Mouse (Mus musculus) MEL (cell line): Measurements from ENCODE around the gene 4930512M02Rik. TPM values are rescaled to one million over a fixed set of nuclear protein-coding genes. Genes with fewer than 3 reads are reported as not detected.

Experiments used
- DNase-seq: peaks from one replicate; pipeline ENCODE4 v3.0.0; 2011; ENCODE audit warnings: low read depth, low spot score
- H3K27ac ChIP-seq: 2 replicates; pipeline ENCODE4 v1.5.1; 2012; ENCODE audit warnings: low read depth, mild to moderate bottlenecking, control low read depth, low read length, moderate library complexity; ENCODE audit not compliant: control insufficient read depth
- H3K27me3 ChIP-seq, 2 experiments: fragments of 150-350 bp in 1 of 2; sonication (generic) in 1 of 2; 2 replicates each; pipeline ENCODE4 v1.6.1; 2012; ENCODE audit warnings: low read length in 2 of 2, mild to moderate bottlenecking in 2 of 2, improper control_type of control experiment in 1 of 2, moderate library complexity in 1 of 2; ENCODE audit not compliant: insufficient read depth in 2 of 2, control insufficient read depth in 1 of 2
- H3K36me3 ChIP-seq, 2 experiments: 2 replicates each; pipeline ENCODE4 v1.6.1; 2012 to 2014; ENCODE audit warnings: low read length in 2 of 2, improper control_type of control experiment in 1 of 2, inconsistent platforms in 1 of 2, mild to moderate bottlenecking in 1 of 2; ENCODE audit not compliant: insufficient read depth in 2 of 2, control insufficient read depth in 1 of 2
- H3K4me1 ChIP-seq, 2 experiments: fragments of 150-350 bp in 1 of 2; sonication (generic) in 1 of 2; 2 replicates each; pipeline ENCODE4 v1.6.1; 2012; ENCODE audit warnings: low read length in 2 of 2, improper control_type of control experiment in 1 of 2, mild to moderate bottlenecking in 1 of 2; ENCODE audit not compliant: insufficient read depth in 2 of 2, control insufficient read depth in 1 of 2
- H3K4me3 ChIP-seq, 2 experiments: fragments of 150-350 bp in 1 of 2; sonication (generic) in 1 of 2; 2 replicates each; pipeline ENCODE4 v1.5.1; 2012; ENCODE audit warnings: low read depth in 2 of 2, low read length in 2 of 2, mild to moderate bottlenecking in 2 of 2, moderate library complexity in 2 of 2, control low read depth in 1 of 2, improper control_type of control experiment in 1 of 2; ENCODE audit not compliant: control insufficient read depth in 1 of 2, insufficient read depth in 1 of 2
- H3K79me2 ChIP-seq: 2 replicates; pipeline ENCODE4 v1.6.1; 2012; ENCODE audit warnings: mild to moderate bottlenecking, low read length, moderate library complexity; ENCODE audit not compliant: control insufficient read depth, poor library complexity, insufficient read depth
- H3K9ac ChIP-seq: 2 replicates; pipeline ENCODE4 v1.6.1; 2012; ENCODE audit warnings: low read depth, mild to moderate bottlenecking, control low read depth, low read length, moderate library complexity; ENCODE audit not compliant: control insufficient read depth, poor library complexity, severe bottlenecking
- H3K9me3 ChIP-seq: fragments of 150-350 bp; sonication (generic); replicated peaks from 2 replicates; pipeline ENCODE4 v1.6.1; 2012; ENCODE audit warnings: mild to moderate bottlenecking, low read length, improper control_type of control experiment, moderate library complexity; ENCODE audit not compliant: insufficient read depth
- BHLHE40 ChIP-seq: IDR thresholded peaks from 2 replicates; pipeline ENCODE4 v1.6.1; 2012; ENCODE audit warnings: low read depth, mild to moderate bottlenecking, inconsistent platforms, low read length, improper control_type of control experiment, borderline replicate concordance
- CHD1 ChIP-seq: IDR thresholded peaks from 2 replicates; pipeline ENCODE4 v1.6.1; 2012; ENCODE audit warnings: low read depth, mild to moderate bottlenecking, inconsistent platforms, low read length, improper control_type of control experiment
- CHD2 ChIP-seq: IDR thresholded peaks from 2 replicates; pipeline ENCODE4 v1.6.1; 2011; ENCODE audit warnings: low read length, improper control_type of control experiment
- CTCF ChIP-seq, 3 experiments: IDR thresholded peaks in 2 of 3; conservative IDR thresholded peaks in 1 of 3; 2 replicates each; pipeline ENCODE4 v1.5.1; 2011 to 2012; ENCODE audit warnings: low read length in 3 of 3, low read depth in 2 of 3, mild to moderate bottlenecking in 2 of 3, improper control_type of control experiment in 1 of 3, inconsistent platforms in 1 of 3, mixed read lengths in 1 of 3, moderate library complexity in 1 of 3; ENCODE audit not compliant: control insufficient read depth in 1 of 3, insufficient read depth in 1 of 3, poor library complexity in 1 of 3, severe bottlenecking in 1 of 3
- EP300 ChIP-seq, 2 experiments: IDR thresholded peaks; 2 replicates each; pipeline ENCODE4 v1.6.1; 2011; ENCODE audit warnings: improper control_type of control experiment in 2 of 2, low read length in 2 of 2, low read depth in 1 of 2, mild to moderate bottlenecking in 1 of 2
- ETS1 ChIP-seq: IDR thresholded peaks from 2 replicates; pipeline ENCODE4 v1.6.1; 2012; ENCODE audit warnings: low read depth, mild to moderate bottlenecking, inconsistent platforms, low read length, improper control_type of control experiment, moderate library complexity
- GABPA ChIP-seq: IDR thresholded peaks from 2 replicates; pipeline ENCODE4 v1.6.1; 2012; ENCODE audit warnings: low read depth, mild to moderate bottlenecking, inconsistent platforms, low read length, improper control_type of control experiment, moderate library complexity
- GATA1 ChIP-seq: IDR thresholded peaks from 2 replicates; pipeline ENCODE4 v1.6.1; 2011; ENCODE audit warnings: low read depth, low read length, improper control_type of control experiment
- HCFC1 ChIP-seq: IDR thresholded peaks from 2 replicates; pipeline ENCODE4 v1.6.1; 2012; ENCODE audit warnings: low read depth, mild to moderate bottlenecking, inconsistent platforms, low read length, improper control_type of control experiment, moderate library complexity
- JUND ChIP-seq: IDR thresholded peaks from 2 replicates; pipeline ENCODE4 v1.6.1; 2011; ENCODE audit warnings: low read depth, mild to moderate bottlenecking, improper control_type of control experiment, low read length
- MAFK ChIP-seq: IDR thresholded peaks from 2 replicates; pipeline ENCODE4 v1.6.1; 2011; ENCODE audit warnings: low read depth, mild to moderate bottlenecking, low read length, improper control_type of control experiment, borderline replicate concordance
- MAX ChIP-seq: IDR thresholded peaks from 2 replicates; pipeline ENCODE4 v1.6.1; 2011; ENCODE audit warnings: low read length, improper control_type of control experiment
- MXI1 ChIP-seq: IDR thresholded peaks from 2 replicates; pipeline ENCODE4 v1.6.1; 2011; ENCODE audit warnings: mild to moderate bottlenecking, low read depth, low read length, improper control_type of control experiment
- MYB ChIP-seq: IDR thresholded peaks from 2 replicates; pipeline ENCODE4 v1.6.1; 2011; ENCODE audit warnings: mild to moderate bottlenecking, low read depth, low read length, improper control_type of control experiment
- MYC ChIP-seq: IDR thresholded peaks from 2 replicates; pipeline ENCODE4 v1.6.1; 2011; ENCODE audit warnings: low read depth, mild to moderate bottlenecking, low read length, improper control_type of control experiment, moderate library complexity
- NELFE ChIP-seq: IDR thresholded peaks from 2 replicates; pipeline ENCODE4 v1.6.1; 2011; ENCODE audit warnings: low read depth, low read length, improper control_type of control experiment
- POLR2A ChIP-seq, 2 experiments: IDR thresholded peaks; 2 replicates each; pipeline ENCODE4 v1.6.1; 2011 to 2012; ENCODE audit warnings: low read length in 2 of 2, mild to moderate bottlenecking in 2 of 2, control low read depth in 1 of 2, improper control_type of control experiment in 1 of 2, low read depth in 1 of 2, moderate library complexity in 1 of 2; ENCODE audit not compliant: control insufficient read depth in 1 of 2, insufficient read depth in 1 of 2, poor library complexity in 1 of 2
- POLR2AphosphoS2 ChIP-seq: IDR thresholded peaks from 2 replicates; pipeline ENCODE4 v1.6.1; 2011; ENCODE audit warnings: low read length, improper control_type of control experiment
- POLR2AphosphoS5 ChIP-seq: IDR thresholded peaks from 2 replicates; pipeline ENCODE4 v1.6.1; 2012; ENCODE audit warnings: low read depth, borderline replicate concordance, mild to moderate bottlenecking, inconsistent platforms, low read length, moderate library complexity, mixed read lengths
- RAD21 ChIP-seq: IDR thresholded peaks from 2 replicates; pipeline ENCODE4 v1.6.1; 2011; ENCODE audit warnings: mild to moderate bottlenecking, low read depth, low read length, improper control_type of control experiment
- RCOR1 ChIP-seq: IDR thresholded peaks from 2 replicates; pipeline ENCODE4 v1.6.1; 2012; ENCODE audit warnings: low read depth, mild to moderate bottlenecking, inconsistent platforms, low read length, improper control_type of control experiment
- SIN3A ChIP-seq: IDR thresholded peaks from 2 replicates; pipeline ENCODE4 v1.6.1; 2012; ENCODE audit warnings: low read length, improper control_type of control experiment, inconsistent platforms
- SMC3 ChIP-seq: IDR thresholded peaks from 2 replicates; pipeline ENCODE4 v1.6.1; 2011; ENCODE audit warnings: low read depth, low read length, improper control_type of control experiment
- TAL1 ChIP-seq: IDR thresholded peaks from 2 replicates; pipeline ENCODE4 v1.6.1; 2012; ENCODE audit warnings: mild to moderate bottlenecking, inconsistent platforms, low read length, moderate library complexity, mixed read lengths
- TBP ChIP-seq: IDR thresholded peaks from 2 replicates; pipeline ENCODE4 v1.8.0; 2011; ENCODE audit warnings: low read depth, low read length, improper control_type of control experiment
- TCF12 ChIP-seq: IDR thresholded peaks from 2 replicates; pipeline ENCODE4 v1.6.1; 2014; ENCODE audit warnings: low read depth, mild to moderate bottlenecking, inconsistent platforms, low read length, improper control_type of control experiment, moderate library complexity
- USF1 ChIP-seq: IDR thresholded peaks from 2 replicates; pipeline ENCODE4 v1.6.1; 2014; ENCODE audit warnings: low read depth, mild to moderate bottlenecking, inconsistent platforms, low read length, improper control_type of control experiment, moderate library complexity
- USF2 ChIP-seq, 2 experiments: IDR thresholded peaks; 2 replicates each; pipeline ENCODE4 v1.6.1; 2011 to 2012; ENCODE audit warnings: improper control_type of control experiment in 2 of 2, low read length in 2 of 2, borderline replicate concordance in 1 of 2, inconsistent platforms in 1 of 2, low read depth in 1 of 2, mild to moderate bottlenecking in 1 of 2; ENCODE audit not compliant: insufficient read depth in 1 of 2
- ZC3H11A ChIP-seq: IDR thresholded peaks from 2 replicates; pipeline ENCODE4 v1.6.1; 2012; ENCODE audit warnings: low read depth, mild to moderate bottlenecking, inconsistent platforms, low read length, improper control_type of control experiment
- ZKSCAN1 ChIP-seq: IDR thresholded peaks from 2 replicates; pipeline ENCODE4 v1.6.1; 2012; ENCODE audit warnings: low read depth, mild to moderate bottlenecking, inconsistent platforms, low read length, improper control_type of control experiment, moderate library complexity
- ZMIZ1 ChIP-seq: IDR thresholded peaks from 2 replicates; pipeline ENCODE4 v1.6.1; 2012; ENCODE audit warnings: low read depth, mild to moderate bottlenecking, inconsistent platforms, low read length, improper control_type of control experiment, moderate library complexity
- polyA plus RNA-seq, 2 experiments: library from polyadenylated mRNA; stranded (reverse) in 1 of 2; unstranded in 1 of 2; fragments of >175 nt in 1 of 2; fragments of >200 nt in 1 of 2; gene quantifications; 2 replicates each; pipeline versions ENCODE4 v1.2.1 to v1.2.4; 2012; ENCODE audit warnings: low replicate concordance in 2 of 2, low read depth in 1 of 2; ENCODE audit not compliant: insufficient read length in 2 of 2, insufficient read depth in 1 of 2, missing spikeins in 1 of 2
- total RNA-seq: library from RNA; depleted of rRNA; stranded (reverse); fragments of 300-350 nt; gene quantifications from 2 replicates; pipeline ENCODE4 v1.2.3, GENCODE M21; 2012

Gene 4930512M02Rik
- total and polyA plus RNA-seq, 3 experiments: not detected

DNA sequence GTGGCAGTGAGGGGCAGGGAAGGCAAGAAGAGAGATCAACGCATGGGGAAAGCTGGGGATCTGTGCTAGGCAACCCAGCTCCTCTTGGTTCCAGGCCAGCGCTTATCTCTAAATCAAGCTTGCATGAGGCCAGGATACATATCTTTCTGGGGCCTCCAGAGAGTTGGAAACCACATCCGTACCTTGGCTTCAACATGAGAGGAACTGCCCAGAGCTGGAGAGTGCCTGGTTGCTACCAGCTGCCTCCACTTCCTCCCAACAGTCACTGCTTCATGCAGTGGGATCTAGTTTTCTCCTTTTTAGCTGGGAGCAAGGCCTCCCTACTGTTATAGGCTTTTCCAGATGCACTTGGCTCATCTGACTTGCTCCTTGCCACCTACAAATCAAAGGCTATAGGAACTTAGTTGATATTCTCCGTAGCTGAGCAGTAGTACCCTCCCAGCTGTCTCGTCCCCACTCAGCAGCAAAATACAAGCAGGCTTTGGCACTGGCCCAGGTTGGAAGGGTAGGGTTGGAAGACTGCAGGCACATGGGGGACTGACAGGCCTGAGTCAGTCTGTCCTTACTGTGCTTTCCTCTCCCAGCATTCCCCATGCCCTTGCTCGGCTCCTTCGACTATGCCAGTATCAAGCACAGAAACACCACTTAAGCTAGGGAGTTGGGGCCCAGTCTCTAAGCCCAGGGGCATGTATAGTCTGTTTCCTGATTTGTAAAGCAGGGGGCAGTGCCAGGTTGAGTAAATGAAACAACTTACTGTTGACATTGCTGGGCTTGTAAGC is 63.2 kb downstream of the 4930512M02Rik start:
- peak; percentile 6; the same call in 1 of the 2 replicates for TF ChIP-seq MAFK
- peak; percentile 72; the same call in 1 of the 2 replicates for TF ChIP-seq BHLHE40
- TF ChIP-seq SMC3: peak; percentile 32; the same call in 1 of the 2 replicates
- no peak; the same call in 1 of the 2 replicates for TF ChIP-seq ZMIZ1
- no peak for TF ChIP-seq CHD1
- peak; percentile 2 for TF ChIP-seq POLR2AphosphoS2
- TF ChIP-seq ETS1: peak; percentile 97
- no peak for TF ChIP-seq USF1
- peak; percentile 77 for TF ChIP-seq TAL1
- TF ChIP-seq HCFC1: peak; percentile 55; the same call in 1 of the 2 replicates
- peak; percentile 89 for TF ChIP-seq TBP
- peak; percentile 72 for TF ChIP-seq NELFE
- no peak for TF ChIP-seq USF2 (IDR thresholded peaks at IDR 0.05; ENCODE audit: borderline replicate concordance in 1 of 2, insufficient read depth in 1 of 2, low read depth in 1 of 2, low read length in 2 of 2)
- peak; percentile 97 for TF ChIP-seq EP300 (IDR thresholded peaks at IDR 0.05; ENCODE audit: low read depth in 1 of 2, low read length in 2 of 2)
- TF ChIP-seq TCF12: peak; percentile 94
- TF ChIP-seq CTCF (IDR thresholded peaks at IDR 0.05 in 2 of 3, conservative IDR thresholded peaks at IDR 0.05 in 1 of 3; ENCODE audit: control insufficient read depth in 1 of 3, insufficient read depth in 1 of 3, low read depth in 2 of 3, low read length in 3 of 3, poor library complexity in 1 of 3, severe bottlenecking in 1 of 3): peak in 1 of 3 experiments; percentile 25; a peak in 2 of 6 replicates
- TF ChIP-seq MAX: peak; percentile 40
- peak; percentile 94 for TF ChIP-seq RCOR1
- peak; percentile 97 for TF ChIP-seq GATA1
- peak; percentile 91 for TF ChIP-seq MYC
- TF ChIP-seq RAD21: peak; percentile 36
- no peak for TF ChIP-seq GABPA
- no peak for TF ChIP-seq POLR2AphosphoS5
- no peak for TF ChIP-seq CHD2
- TF ChIP-seq JUND: peak; percentile 85
- peak; percentile 94 for TF ChIP-seq SIN3A
- TF ChIP-seq ZKSCAN1: no peak
- peak; percentile 87 for TF ChIP-seq MYB
- TF ChIP-seq MXI1: peak; percentile 89
- no peak for TF ChIP-seq ZC3H11A
- peak; percentile 50 to 80; a peak in 3 of 4 replicates for TF ChIP-seq POLR2A (IDR thresholded peaks at IDR 0.05; ENCODE audit: control insufficient read depth in 1 of 2, insufficient read depth in 1 of 2, low read depth in 1 of 2, low read length in 2 of 2, poor library complexity in 1 of 2)
- peak overlapping the region; percentile 3 to 15 for H3K4me3 ChIP-seq
- H3K4me1 ChIP-seq: peaks cover 34 to 47% of the 10 kb centered on the region in 2 experiments
- H3K79me2 ChIP-seq: no peaks in the 10 kb centered on the region
- H3K27ac ChIP-seq: peak overlapping the region; percentile 96
- H3K27me3 ChIP-seq: no peaks in the 10 kb centered on the region
- peaks cover 0 to 48% of the 10 kb centered on the region in 2 experiments; a peak in 2 of 4 replicates for H3K36me3 ChIP-seq
- DNase-seq: peak; percentile 97
- H3K9ac ChIP-seq: peak overlapping the region; percentile 63
- H3K9me3 ChIP-seq: no peaks in the 10 kb centered on the region
